ENCODE assay signal across 8 mouse cellular contexts in genomic region chr7:75848776-75849670, GRCm38 (mm10). TPM values are rescaled to one million over a fixed set of nuclear protein-coding genes. Genes with fewer than 3 reads are reported as not detected.
DNase-seq lines count a peak whose midpoint lies in the region; ATAC-seq lines count a peak whose summit lies in the region.

No protein-coding gene starts in this region.

- H3K27ac ChIP-seq in heart, embryonic 10.5 days = peak overlapping the region; percentile 94
- H3K27ac ChIP-seq in kidney, embryonic 14.5 days (ENCODE audit: low read depth, low read length) = peak overlapping the region; percentile 82

- peak overlapping the region; percentile 85 for H3K4me2 ChIP-seq in kidney, embryonic 14.5 days (replicated peaks; ENCODE audit: low read depth, low read length)

- WGBS in heart, embryonic 10.5 days = 2% methylated on average over 25 of the region's 25 CpGs
- WGBS in kidney, embryonic 14.5 days = 1% methylated on average over 25 of the region's 25 CpGs

- intact Hi-C loops in left cerebral cortex, postnatal 4 days (cut with DNase I) = no loop called here
- intact Hi-C loops in left cerebral cortex, postnatal 36 days (cut with DNase I) = no loop called here

- peak overlapping the region; percentile 87 for H3K4me3 ChIP-seq in heart, embryonic 10.5 days
- H3K4me3 ChIP-seq in kidney, embryonic 14.5 days (ENCODE audit: low read length) = peak overlapping the region; percentile 76

- H3K36me3 ChIP-seq in heart, embryonic 10.5 days = peaks cover 16% of the 10 kb centered on the region; the same call in 1 of the 2 replicates
- no peaks in the 10 kb centered on the region; the same call in 1 of the 2 replicates for H3K36me3 ChIP-seq in kidney, embryonic 14.5 days (ENCODE audit: control insufficient read depth, insufficient read depth, low read length)

- ATAC-seq in common myeloid progenitor, adult 5-6 weeks (replicated peaks; ENCODE audit: low read depth, poor library complexity, severe bottlenecking) = peak; percentile 12; the same call in 1 of the 2 replicates
- ATAC-seq in kidney, embryonic 14.5 days (ENCODE audit: low FRiP score, low TSS enrichment) = peak; percentile 59

- H3K9ac ChIP-seq in kidney, embryonic 14.5 days (ENCODE audit: low read depth, low read length) = peak overlapping the region; percentile 88

- no peaks in the 10 kb centered on the region for H3K27me3 ChIP-seq in heart, embryonic 10.5 days (ENCODE audit: insufficient read depth, poor library complexity, severe bottlenecking)
- no peaks in the 10 kb centered on the region for H3K27me3 ChIP-seq in kidney, embryonic 14.5 days (ENCODE audit: control insufficient read depth, insufficient read depth, low read length)

- no peaks in the 10 kb centered on the region for H3K9me3 ChIP-seq in heart, embryonic 10.5 days
- H3K9me3 ChIP-seq in kidney, embryonic 14.5 days (ENCODE audit: control insufficient read depth, low read length) = no peaks in the 10 kb centered on the region

- peak; percentile 46 for DNase-seq in left cerebral cortex, postnatal 4 days
- no peak for DNase-seq in left cerebral cortex, postnatal 36 days (ENCODE audit: low spot score in 2 of 2)
- DNase-seq in heart, embryonic 10.5 days (ENCODE audit: low spot score) = no peak
- DNase-seq in lung, postnatal 14 days = peak; percentile 62
- DNase-seq in spleen, adult 12 weeks (ENCODE audit: low spot score) = peak; percentile 27
- no peak for DNase-seq in layer of hippocampus, adult 9-10 months (ENCODE audit: low spot score)

- H3K4me1 ChIP-seq in heart, embryonic 10.5 days = peaks cover 31% of the 10 kb centered on the region
- peaks cover 21% of the 10 kb centered on the region for H3K4me1 ChIP-seq in kidney, embryonic 14.5 days (ENCODE audit: control insufficient read depth, insufficient read depth, low read length)

RNA-seq across cellular contexts. Expression of gene Klhl25, which starts 0.9 kb away (rescaled TPM):
- total RNA-seq in left cerebral cortex, postnatal 4 days (2021) = 10 to 100 TPM; 29.6 to 33.5 TPM
- 10 to 100 TPM in 1 of 2 experiments, 1 to 10 TPM in 1; 6.8 to 10.4 TPM for total RNA-seq in left cerebral cortex, postnatal 36 days (2021)
- total RNA-seq in common myeloid progenitor, adult 5-6 weeks (2017) = 6.3 and 8.3 TPM in 2 replicates
- polyA plus RNA-seq in heart, embryonic 10.5 days (2016; fragmentation: Nextera tagmentation; extraction: Ambion mirVana) = 12.7 and 15.0 TPM in 2 replicates
- 11.9 and 15.9 TPM in 2 replicates for polyA plus RNA-seq in kidney, embryonic 14.5 days (2014; fragmentation: Nextera tagmentation; extraction: Ambion mirVana)

Comparison
In these comparisons a context has a peak if more than half of its experiments do, and no peak if none do; other contexts are left out.
1. DNase-seq: peak in left cerebral cortex, postnatal 4 days (single experiment), lung, postnatal 14 days (single experiment) and spleen, adult 12 weeks (single experiment); none in left cerebral cortex, postnatal 36 days (0 of 2), heart, embryonic 10.5 days (single experiment) and layer of hippocampus, adult 9-10 months (single experiment).